Mouse (Mus musculus) urinary bladder, postnatal 4 days (tissue): ENCODE results near the gene Haus4.

Source experiments
- DNase-seq, 2 experiments: peaks; one replicate each; pipeline ENCODE4 v3.0.0; 2021 to 2022; ENCODE audit warnings: low spot score in 2 of 2

Haus4 gene

DNA sequence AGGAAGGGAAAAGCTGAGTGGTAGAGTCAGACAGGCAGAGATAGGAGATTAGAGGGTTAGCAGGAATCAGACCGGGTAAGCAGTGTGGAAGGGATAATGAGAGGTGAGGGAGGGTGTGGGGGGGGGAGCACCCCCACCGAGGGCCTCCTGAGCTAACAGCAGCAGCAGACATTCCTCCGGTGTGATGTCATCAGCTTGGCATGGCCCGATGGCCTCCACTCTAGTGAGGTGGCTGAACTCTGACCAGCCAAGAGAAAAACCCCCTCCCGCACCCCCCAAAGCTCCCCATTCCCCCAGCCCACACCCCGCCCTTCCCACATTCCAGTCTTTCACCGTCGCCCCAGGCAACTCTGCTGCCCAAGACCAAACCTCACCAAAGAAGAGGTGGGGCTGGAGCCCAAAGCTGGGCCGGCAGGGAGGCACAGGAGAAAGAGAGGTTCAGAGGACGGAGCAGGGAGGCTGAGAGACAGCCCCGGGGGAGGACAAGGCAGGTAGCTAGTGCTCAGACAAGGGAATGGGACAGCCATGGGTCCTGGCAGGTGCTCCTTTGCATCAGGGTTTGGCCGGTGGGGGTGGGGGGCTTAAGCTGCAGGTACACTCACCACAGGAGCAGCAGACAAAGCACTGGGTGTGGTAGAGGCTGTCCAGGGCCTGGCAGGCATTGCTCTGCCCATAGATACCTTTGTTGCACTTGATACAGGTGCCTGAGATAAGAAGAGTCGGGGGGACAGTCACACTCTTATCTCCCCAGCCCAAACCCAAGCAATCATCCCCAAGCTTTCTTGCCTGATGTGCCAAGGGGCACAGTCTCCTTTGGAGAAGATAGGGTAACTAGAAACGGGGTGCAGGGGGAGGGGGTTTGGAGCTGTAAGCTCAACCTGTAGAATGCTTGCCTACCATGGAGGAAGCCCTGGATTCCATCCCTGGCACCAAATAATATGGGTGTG, 18.6 kb upstream of the Haus4 start:
- DNase-seq = peak; percentile 68 to 70

DNA sequence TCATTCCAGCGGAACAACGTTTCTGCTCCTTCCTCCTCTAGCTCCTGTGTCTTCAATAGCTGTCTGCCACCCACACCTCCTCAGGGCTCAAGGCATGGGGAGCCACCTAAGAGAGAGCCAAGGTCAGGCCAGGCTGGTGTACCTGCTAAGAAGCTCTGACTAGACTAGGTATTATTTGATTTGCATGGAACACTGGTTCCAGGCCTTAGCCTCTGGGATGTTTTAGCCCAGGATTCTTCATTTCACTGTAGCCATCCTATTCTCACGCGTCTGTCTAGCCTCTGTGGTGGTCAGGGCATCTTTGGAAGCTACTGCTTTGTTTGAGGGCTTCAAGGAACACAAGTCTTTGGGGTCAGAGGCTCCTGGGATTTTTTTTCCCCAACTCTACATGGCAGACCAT, 17.7 kb upstream of the Haus4 start:
- no peak for DNase-seq

DNA sequence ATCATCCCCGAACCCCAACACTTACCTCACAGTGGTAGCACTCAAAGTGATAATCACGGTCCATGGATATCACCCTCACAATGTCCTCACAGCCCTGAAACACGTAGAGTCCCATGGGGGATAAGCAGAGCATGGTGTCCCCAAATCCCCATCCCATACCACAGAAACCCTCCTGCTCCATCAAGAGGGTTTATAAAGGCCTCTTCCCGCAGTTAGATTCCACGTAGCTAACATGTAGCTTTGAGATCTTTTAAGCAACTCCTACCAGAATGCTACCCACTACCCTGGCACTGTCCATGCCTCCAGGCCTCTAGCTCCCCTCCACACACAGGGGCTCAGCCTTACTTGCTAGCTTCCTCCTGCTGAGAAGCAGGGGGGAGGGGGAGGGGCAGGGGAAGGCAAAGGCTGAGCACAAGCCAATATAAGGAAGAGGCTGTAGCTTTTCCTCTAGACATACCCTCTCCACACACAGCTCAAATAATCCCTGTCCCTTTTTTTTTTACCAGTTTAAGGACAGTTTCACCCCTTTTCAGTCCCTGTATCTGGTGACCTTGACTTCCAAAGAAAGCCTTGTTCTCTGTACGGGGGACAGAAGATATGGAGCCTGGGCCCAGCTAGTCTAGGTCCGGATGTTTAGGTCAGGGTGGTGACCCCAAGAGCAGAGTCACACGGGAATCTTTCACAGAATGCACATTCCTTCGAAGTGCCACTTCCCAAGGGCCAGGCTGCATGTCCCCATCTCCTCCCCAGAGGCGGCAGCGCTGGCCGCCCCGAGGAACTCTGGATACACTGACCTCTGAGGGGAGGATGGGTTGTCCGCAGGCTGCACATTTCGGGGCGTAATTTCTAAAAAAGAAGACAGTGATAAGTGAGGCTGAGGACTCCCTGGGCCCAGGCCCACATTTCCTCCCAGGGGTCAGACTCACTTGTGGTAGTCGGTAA, 15.3 kb upstream of the Haus4 start:
- DNase-seq = no peak

- peak; percentile 56 to 80 for DNase-seq
These were observed 14.4 kb upstream of the Haus4 start for GRCm38 (mm10) chr14:54568694-54569414.

- DNase-seq = no peak
These were observed 6.3 kb upstream of the Haus4 start for GRCm38 (mm10) chr14:54560527-54561242.

- no peak for DNase-seq
These were observed 2.9 kb upstream of the Haus4 start for GRCm38 (mm10) chr14:54557330-54557729.

DNA sequence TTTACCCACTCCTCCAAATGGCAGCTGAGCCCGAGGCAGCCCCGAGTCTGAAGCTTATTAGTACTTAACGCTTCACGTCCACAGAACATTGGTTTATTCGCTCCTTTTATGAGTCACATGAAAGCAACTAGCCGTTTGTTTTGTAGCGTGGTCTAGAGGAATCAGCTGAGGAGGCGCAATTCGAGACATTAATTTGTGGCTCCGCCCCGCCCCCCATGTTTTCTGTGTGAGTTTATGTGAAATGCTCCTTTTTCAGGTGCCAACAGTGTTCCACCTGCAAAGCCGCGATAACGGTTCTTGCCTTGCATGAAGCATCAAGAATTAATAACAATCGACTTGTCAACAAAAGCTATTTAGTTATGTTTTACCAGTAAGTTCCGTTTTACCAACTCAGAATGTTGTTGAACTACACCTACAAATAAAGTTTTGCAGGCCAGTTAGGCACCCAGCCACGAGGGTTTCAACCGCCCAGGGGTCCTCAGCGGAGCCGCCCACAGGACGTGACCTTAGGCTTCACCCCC, 902 bp downstream of the Haus4 start:
- no peak for DNase-seq

- no peak for DNase-seq
These were observed 9.7 kb downstream of the Haus4 start for GRCm38 (mm10) chr14:54544703-54545102.

GRCm38 (mm10) chr14:54540771-54541170, 13.6 kb downstream of the Haus4 start:
- no peak for DNase-seq

DNA sequence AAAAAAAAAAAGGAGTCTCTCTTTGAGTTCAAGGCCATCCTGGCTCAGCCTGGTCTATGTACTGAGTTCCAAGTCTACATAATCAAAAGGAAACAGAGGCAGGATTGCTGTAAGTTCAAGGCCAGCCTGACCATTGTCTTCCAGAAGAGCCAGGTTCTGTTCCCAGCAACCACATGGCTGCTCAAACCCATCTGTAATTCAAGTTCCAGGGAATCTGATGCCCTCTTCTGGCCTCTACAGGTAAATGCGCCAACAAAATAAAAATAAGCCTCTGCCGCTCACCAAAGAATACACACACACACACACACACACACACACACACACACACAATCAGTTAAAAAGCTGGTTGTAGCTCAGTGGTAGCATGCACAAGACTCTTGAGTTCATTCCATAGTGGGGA, 15.8 kb downstream of the Haus4 start:
- DNase-seq = no peak

- DNase-seq = peak; percentile 65 to 85
These were observed 25.8 kb downstream of the Haus4 start for GRCm38 (mm10) chr14:54528446-54529111.

DNA sequence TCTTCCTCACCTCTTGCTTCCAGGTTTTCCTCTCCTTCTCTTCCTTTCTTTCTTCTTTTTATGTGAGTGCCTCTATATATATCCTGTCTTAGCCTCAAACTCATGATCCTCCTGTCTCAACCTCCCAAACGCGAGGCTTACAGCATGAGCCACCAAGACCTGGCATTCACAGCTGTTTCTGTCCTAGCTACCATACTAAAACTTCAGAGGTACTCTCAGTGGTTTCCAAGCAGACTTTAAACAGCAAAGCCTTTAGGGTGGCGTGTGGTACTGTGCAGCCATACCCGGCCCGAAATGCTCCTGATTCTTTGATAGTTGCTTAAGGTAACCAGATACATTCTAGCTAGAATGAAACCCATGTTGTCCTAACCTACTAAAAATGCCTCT, 26.4 kb downstream of the Haus4 start:
- DNase-seq = no peak

GRCm38 (mm10) chr14:54527227-54528006, 27.0 kb downstream of the Haus4 start:
- DNase-seq = no peak

DNA sequence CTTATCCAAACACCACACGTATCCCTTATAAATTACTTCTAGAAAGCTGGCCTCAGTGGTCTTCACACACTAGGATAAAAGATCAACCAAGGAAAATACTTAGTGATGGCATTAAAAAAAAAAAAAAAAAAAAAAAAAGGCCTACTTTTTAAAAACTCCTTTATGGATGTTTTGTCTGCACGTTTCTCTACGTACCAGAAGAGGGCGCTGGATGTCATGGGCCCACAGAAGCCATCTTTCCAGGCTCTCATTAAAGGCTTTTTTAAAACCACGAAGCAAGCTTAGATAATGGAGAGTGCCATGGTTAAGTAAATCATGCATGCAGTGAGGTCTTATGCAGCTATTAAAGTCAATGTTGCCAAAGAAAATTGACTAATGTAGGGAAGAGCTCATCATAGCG, 30.8 kb downstream of the Haus4 start:
- no peak for DNase-seq

GRCm38 (mm10) chr14:54516710-54517310, 37.6 kb downstream of the Haus4 start:
- no peak for DNase-seq

GRCm38 (mm10) chr14:54509774-54510173, 44.6 kb downstream of the Haus4 start:
- DNase-seq = no peak

DNA sequence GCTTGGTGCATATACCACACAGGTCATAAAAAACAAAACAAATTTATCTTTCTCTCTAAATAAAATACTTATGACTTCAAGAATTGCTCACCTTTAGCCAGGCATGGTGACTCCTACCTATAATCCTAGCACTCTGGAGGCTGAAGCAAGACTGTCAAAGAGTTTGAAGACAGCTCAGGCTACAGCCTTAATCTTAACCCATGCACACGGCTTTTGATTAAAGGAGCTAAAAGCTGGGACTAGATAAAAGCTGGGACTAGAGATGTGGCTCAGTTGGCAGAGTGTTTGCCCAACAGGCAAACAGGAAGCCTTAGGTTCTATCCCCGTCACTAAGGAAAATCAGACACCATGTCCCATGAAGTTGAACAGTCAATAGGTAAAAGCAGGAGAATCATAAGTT, 51.3 kb downstream of the Haus4 start:
- DNase-seq = no peak

DNA sequence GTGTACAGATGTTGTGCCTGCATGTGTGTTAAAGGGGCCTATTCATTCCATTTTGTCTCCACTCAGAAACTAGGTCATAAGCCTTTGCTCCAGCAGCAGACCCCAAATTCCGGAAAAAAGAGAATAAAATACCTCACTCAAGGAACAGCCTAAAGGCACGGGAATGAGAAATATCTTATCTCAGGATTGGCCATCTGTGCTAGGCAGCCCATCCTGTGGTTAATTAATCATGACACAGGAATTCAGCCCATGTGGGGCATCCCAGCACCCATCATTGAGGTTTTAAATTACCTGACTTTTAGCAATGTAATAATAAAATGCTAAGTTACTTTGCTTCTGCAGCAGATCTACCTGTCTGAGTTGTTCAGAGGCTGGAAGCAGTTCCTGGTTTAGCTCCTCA, 53.1 kb downstream of the Haus4 start:
- no peak for DNase-seq

- no peak for DNase-seq
These were observed 55.1 kb downstream of the Haus4 start for GRCm38 (mm10) chr14:54499330-54499729.
